Mouse (Mus musculus) olfactory bulb, adult 2 months (tissue): ENCODE data around the gene Tmed8. TPM values are rescaled to one million over a fixed set of nuclear protein-coding genes. Genes with fewer than 3 reads are reported as not detected.

Experiments used
- H3K27ac ChIP-seq: fragments of 200-500 bp; 2 replicates; pipeline ENCODE4 v1.5.1; 2012; ENCODE audit warnings: low read depth, low read length; ENCODE audit not compliant: insufficient read depth
- H3K4me1 ChIP-seq: fragments of 200-500 bp; 2 replicates; pipeline ENCODE4 v1.6.1; 2012; ENCODE audit warnings: low read length; ENCODE audit not compliant: control insufficient read depth, insufficient read depth
- H3K4me3 ChIP-seq: fragments of 200-500 bp; 2 replicates; pipeline ENCODE4 v1.5.1; 2012; ENCODE audit warnings: mild to moderate bottlenecking, low read depth, low read length, moderate library complexity; ENCODE audit not compliant: insufficient read depth
- CTCF ChIP-seq: fragments of 200-500 bp; IDR thresholded peaks from 2 replicates; pipeline ENCODE4 v1.5.1; 2012; ENCODE audit warnings: low read depth, mild to moderate bottlenecking, low read length, moderate library complexity; ENCODE audit not compliant: insufficient read depth
- POLR2A ChIP-seq: fragments of 200-500 bp; IDR thresholded peaks from 2 replicates; pipeline ENCODE4 v1.6.1; 2012; ENCODE audit warnings: mild to moderate bottlenecking, low read depth, low read length, moderate library complexity; ENCODE audit not compliant: insufficient read depth
- whole genome bisulfite sequencing: fragments of 180-500 bp; shearing (Covaris S2); methylation state at CpG from one replicate; pipeline ENCODE4 v1.1.7; 2018; 5-methylcytosine and 5-hydroxymethylcytosine counted together
- polyA plus RNA-seq: library from polyadenylated mRNA; stranded (reverse); fragments of >200 nt; gene quantifications from 2 replicates; pipeline ENCODE4 v1.2.4, GENCODE M21; 2012; ENCODE audit warnings: low replicate concordance; ENCODE audit not compliant: missing spikeins, insufficient read depth, insufficient read length

The Tmed8 gene
- polyA plus RNA-seq, 1 experiment, result not detected

- 76% methylated on average over 2 of the region's 2 CpGs for WGBS
- Histone ChIP-seq H3K4me3 (no peak overlapping the region), H3K27ac (no peak overlapping the region), H3K4me1 (no peaks in the 10 kb centered on the region; the same call in 1 of the 2 replicates)
- no peak for TF ChIP-seq CTCF
- TF ChIP-seq POLR2A, result no peak
Measured at GRCm38 (mm10) chr12:87142156-87142555, 58.1 kb downstream of the Tmed8 start.

GRCm38 (mm10) chr12:87138768-87139167 is 61.5 kb downstream of the Tmed8 start:
- Histone ChIP-seq H3K4me1 (no peaks in the 10 kb centered on the region; the same call in 1 of the 2 replicates), H3K4me3 (no peak overlapping the region), H3K27ac (no peak overlapping the region)
- TF ChIP-seq CTCF (no peak), POLR2A (no peak)
- WGBS, result 43% methylated on average over 2 of the region's 2 CpGs

- no peak overlapping the region for H3K27ac ChIP-seq
- TF ChIP-seq POLR2A (no peak), CTCF (no peak)
- no peaks in the 10 kb centered on the region; the same call in 1 of the 2 replicates for H3K4me1 ChIP-seq
- no peak overlapping the region for H3K4me3 ChIP-seq
- 42% methylated on average over 2 of the region's 2 CpGs for WGBS
Measured at GRCm38 (mm10) chr12:87138342-87138701, 61.9 kb downstream of the Tmed8 start.

DNA sequence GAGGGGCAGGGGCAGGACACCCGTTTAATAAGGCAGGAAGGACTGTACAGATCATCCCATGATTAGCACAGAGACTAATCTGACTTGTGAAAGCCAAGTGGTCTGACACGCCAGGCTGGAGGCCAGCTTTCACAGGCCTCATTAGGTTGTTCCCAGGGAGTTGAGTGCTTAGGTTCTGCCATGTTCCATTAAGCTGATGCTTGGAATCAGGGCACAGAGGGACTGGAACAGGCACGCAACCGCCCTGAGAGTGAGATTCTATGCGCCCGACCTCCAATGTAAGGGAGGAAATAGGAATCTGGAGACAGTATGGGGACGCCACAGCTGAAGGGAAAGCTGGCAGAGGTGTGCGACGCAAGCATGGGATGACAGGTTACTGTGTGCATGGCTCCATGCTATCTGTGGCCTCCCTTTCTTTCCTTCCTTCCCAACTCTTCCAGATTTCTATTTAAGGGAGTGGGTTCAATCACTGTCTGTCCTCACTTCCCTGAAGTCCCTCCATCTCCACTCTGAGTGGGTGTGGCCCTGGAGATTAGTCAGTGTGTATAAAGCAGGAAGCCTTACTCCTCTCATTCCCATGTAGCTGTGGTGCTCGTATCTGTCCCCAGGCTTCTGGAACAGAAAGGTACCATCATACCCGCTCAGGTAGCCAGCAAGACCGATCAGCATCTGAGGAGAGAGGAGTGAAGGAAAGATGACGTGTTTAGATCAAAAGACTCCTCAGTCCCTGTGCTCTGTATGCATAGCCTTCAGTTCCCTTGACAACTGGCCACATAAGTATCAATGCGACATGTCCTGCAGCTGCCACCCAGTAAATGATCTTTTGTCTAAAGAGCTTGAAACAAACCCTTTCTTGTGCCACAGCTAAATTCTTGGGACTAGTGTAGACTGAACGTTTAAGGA is 62.6 kb downstream of the Tmed8 start:
- no peak for TF ChIP-seq CTCF
- no peak overlapping the region for H3K4me3 ChIP-seq
- WGBS, result 74% methylated on average over 15 of the region's 15 CpGs
- no peak overlapping the region for H3K27ac ChIP-seq
- no peaks in the 10 kb centered on the region; the same call in 1 of the 2 replicates for H3K4me1 ChIP-seq

- TF ChIP-seq CTCF (no peak), POLR2A (no peak)
- 97% methylated on average over 9 of the region's 9 CpGs for WGBS
- H3K27ac ChIP-seq, result no peak overlapping the region
- no peaks in the 10 kb centered on the region; the same call in 1 of the 2 replicates for H3K4me1 ChIP-seq
- no peak overlapping the region for H3K4me3 ChIP-seq
Measured at GRCm38 (mm10) chr12:87132784-87133183, 67.5 kb downstream of the Tmed8 start.

DNA sequence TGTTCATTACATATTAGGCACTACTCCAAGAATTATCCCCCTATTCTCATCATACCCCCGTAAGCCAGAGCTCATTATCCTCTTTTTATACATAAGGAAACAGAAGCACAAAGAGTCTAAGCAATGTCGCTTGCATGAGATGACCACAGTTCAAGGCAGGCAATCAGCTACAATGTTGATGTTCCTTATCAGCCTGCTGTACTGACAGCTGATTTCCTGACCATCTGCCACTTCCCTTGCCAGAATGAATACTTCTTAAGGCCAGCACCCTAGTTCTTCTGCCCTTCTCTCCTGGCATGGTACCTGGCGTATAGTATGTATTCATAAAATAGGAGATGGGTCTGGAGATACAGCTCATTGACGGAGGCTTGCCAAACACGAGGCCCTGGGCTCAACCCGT is 68.0 kb downstream of the Tmed8 start:
- Histone ChIP-seq H3K4me1 (no peaks in the 10 kb centered on the region), H3K27ac (no peak overlapping the region), H3K4me3 (no peak overlapping the region)
- TF ChIP-seq CTCF, result no peak
- no peak for TF ChIP-seq POLR2A
- 80% methylated on average over 6 of the region's 6 CpGs for WGBS

DNA sequence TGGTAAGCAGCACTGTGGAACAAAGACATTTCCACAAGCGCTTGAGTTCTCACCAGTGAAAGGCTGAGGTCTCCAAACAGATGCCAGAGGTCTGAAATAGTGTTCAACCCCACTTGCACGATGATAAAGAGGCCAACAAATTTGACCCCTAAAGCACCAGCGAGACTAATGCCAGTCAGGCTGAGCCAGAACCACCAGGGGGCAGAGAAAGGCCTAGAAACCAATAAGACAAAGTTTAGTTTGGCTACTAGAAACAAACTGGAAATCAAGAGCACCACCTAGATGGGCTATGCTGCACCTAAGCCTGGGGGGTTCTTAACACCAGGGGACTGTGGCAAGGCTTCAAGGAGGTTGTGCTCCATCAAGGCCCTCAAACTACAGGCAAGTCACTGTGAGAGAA is 68.6 kb downstream of the Tmed8 start:
- no peak for TF ChIP-seq POLR2A
- no peak for TF ChIP-seq CTCF
- 34% methylated on average over 3 of the region's 3 CpGs for WGBS
- no peaks in the 10 kb centered on the region for H3K4me1 ChIP-seq
- H3K27ac ChIP-seq, result no peak overlapping the region
- no peak overlapping the region for H3K4me3 ChIP-seq

GRCm38 (mm10) chr12:87131181-87131580 is 69.1 kb downstream of the Tmed8 start:
- Histone ChIP-seq H3K27ac (no peak overlapping the region), H3K4me1 (no peaks in the 10 kb centered on the region), H3K4me3 (no peak overlapping the region)
- WGBS, result 32% methylated on average over 2 of the region's 2 CpGs
- no peak for TF ChIP-seq POLR2A
- TF ChIP-seq CTCF, result no peak

- H3K4me1 ChIP-seq, result no peaks in the 10 kb centered on the region
- H3K27ac ChIP-seq, result no peak overlapping the region
- no peak for TF ChIP-seq CTCF
- no peak for TF ChIP-seq POLR2A
- no peak overlapping the region for H3K4me3 ChIP-seq
- WGBS, result 80% methylated on average over 4 of the region's 4 CpGs
Measured at GRCm38 (mm10) chr12:87130224-87130623, 70.0 kb downstream of the Tmed8 start.

GRCm38 (mm10) chr12:87127256-87127655 is 73.0 kb downstream of the Tmed8 start:
- WGBS, result 74% methylated on average over 4 of the region's 4 CpGs
- TF ChIP-seq CTCF, result no peak
- TF ChIP-seq POLR2A, result no peak
- no peak overlapping the region for H3K27ac ChIP-seq
- no peak overlapping the region for H3K4me3 ChIP-seq
- no peaks in the 10 kb centered on the region for H3K4me1 ChIP-seq
